ENCODE assay signal across 8 mouse cellular contexts in genomic region chr16:3122861-3123477, GRCm38 (mm10).
DNase-seq lines count a peak whose midpoint lies in the region; ATAC-seq and TF ChIP-seq lines count a peak whose summit lies in the region.
"Not testable (repeated sequence)": the region's sequence is repeated elsewhere in the genome, so short reads cannot be mapped to it uniquely, and the experiment has no call there.

No protein-coding gene starts in this region.

- peak; percentile 93 for DNase-seq in MEL-GATA-1-ER (ENCODE audit: extremely low read depth, low read depth)
- peak; percentile 18 to 21 for DNase-seq in cerebellum, adult 2 months
- DNase-seq in frontal cortex, postnatal 10 days (ENCODE audit: low spot score in 2 of 2), result peak; percentile 9 to 12
- DNase-seq in hindbrain, embryonic 10.5 days (ENCODE audit: low spot score), result peak; percentile 1
- DNase-seq in layer of hippocampus, adult 2 months (ENCODE audit: low spot score in 2 of 2), result peak; percentile 10 to 13
- peak; percentile 29 for DNase-seq in liver, postnatal 0 days
- DNase-seq in urinary bladder, postnatal 14 days (ENCODE audit: low spot score), result peak; percentile 12

- not testable (repeated sequence) for TF ChIP-seq CTCF in cerebellum, adult 2 months (IDR thresholded peaks at IDR 0.05; ENCODE audit: borderline replicate concordance, insufficient read depth, low read depth, low read length)
- TF ChIP-seq CTCF in layer of hippocampus, adult 2 months (conservative IDR thresholded peaks at IDR 0.05), result peak; percentile 62
- TF ChIP-seq CTCF in liver, postnatal 0 days (IDR thresholded peaks at IDR 0.05; ENCODE audit: low read depth), result peak; percentile 64

- TF ChIP-seq EP300 in liver, postnatal 0 days (IDR thresholded peaks at IDR 0.05; ENCODE audit: low read depth), result not testable (repeated sequence)

- H3K36me3 ChIP-seq in hindbrain, embryonic 10.5 days; liver, postnatal 0 days (replicated peaks; ENCODE audit: insufficient read depth, low read length): not testable (repeated sequence)

- not testable (repeated sequence) for H3K4me2 ChIP-seq in liver, postnatal 0 days (ENCODE audit: low read depth, low read length)

- H3K9ac ChIP-seq in liver, postnatal 0 days (replicated peaks), result not testable (repeated sequence)

- WGBS in cerebellum, adult 2 months, result 64% methylated on average over 8 of the region's 8 CpGs
- WGBS in hindbrain, embryonic 10.5 days, result 70% methylated on average over 8 of the region's 8 CpGs
- 60% methylated on average over 8 of the region's 8 CpGs for WGBS in liver, postnatal 0 days (ENCODE audit: insufficient replicate concordance)

- H3K4me3 ChIP-seq in cerebellum, adult 2 months (replicated peaks; ENCODE audit: insufficient read depth, low read depth, low read length); hindbrain, embryonic 10.5 days; layer of hippocampus, adult 2 months; liver, postnatal 0 days (ENCODE audit: low read depth, low read length): not testable (repeated sequence)

- not testable (repeated sequence) for H3K27ac ChIP-seq in cerebellum, adult 2 months (ENCODE audit: insufficient read depth, low read length); hindbrain, embryonic 10.5 days; layer of hippocampus, adult 2 months; liver, postnatal 0 days (ENCODE audit: low read depth)

- not testable (repeated sequence) for H3K27me3 ChIP-seq in cerebellum, adult 2 months (ENCODE audit: control insufficient read depth, insufficient read depth, low read length); hindbrain, embryonic 10.5 days (ENCODE audit: insufficient read depth, poor library complexity, severe bottlenecking); liver, postnatal 0 days (ENCODE audit: insufficient read depth, low read length)

- not testable (repeated sequence) for TF ChIP-seq POLR2A in cerebellum, adult 2 months (IDR thresholded peaks at IDR 0.05; ENCODE audit: borderline replicate concordance, insufficient read depth, low read length)

- ATAC-seq in liver, postnatal 0 days, result peak; percentile 70
- peak; percentile 79 for ATAC-seq in neutrophil, adult 5-6 weeks (ENCODE audit: extremely low read depth, insufficient number of reproducible peaks, low FRiP score, poor library complexity, severe bottlenecking)

- H3K4me1 ChIP-seq in cerebellum, adult 2 months (ENCODE audit: control insufficient read depth, insufficient read depth, low read length); hindbrain, embryonic 10.5 days (replicated peaks); liver, postnatal 0 days (ENCODE audit: insufficient read depth): not testable (repeated sequence)

- H3K9me3 ChIP-seq in hindbrain, embryonic 10.5 days; liver, postnatal 0 days (ENCODE audit: low read length): not testable (repeated sequence)

Comparison
In these comparisons a context has a peak if more than half of its experiments do, and no peak if none do; other contexts are left out.
1. DNase-seq: peak in every context shown above with its lines; median percentile 93 in MEL-GATA-1-ER; 29 in liver, postnatal 0 days; 20 in cerebellum, adult 2 months; 12 in urinary bladder, postnatal 14 days; 12 in layer of hippocampus, adult 2 months; 10 in frontal cortex, postnatal 10 days; 1 in hindbrain, embryonic 10.5 days.